Mouse (Mus musculus): ENCODE results near the gene Amt.

GRCm38 (mm10) chr9:108341801-108342200 is 45.1 kb downstream of the Amt start:
- TF ChIP-seq CTCF (conservative IDR thresholded peaks at IDR 0.05; ENCODE audit: low read length) (no peak), POU5F1 (IDR thresholded peaks at IDR 0.05; ENCODE audit: borderline replicate concordance, low read length) (no peak)
